Mouse (Mus musculus) lung, embryonic 14.5 days (tissue): ENCODE measurements around the gene Ccdc180. TPM values are rescaled to one million over a fixed set of nuclear protein-coding genes. Genes with fewer than 3 reads are reported as not detected.

Experiments
- ATAC-seq: fragments of 200-750 bp; cut with Nextera tagmentation; 2 replicates; pipeline ENCODE4 v1.8.0; 2017; ENCODE audit warnings: mild to moderate bottlenecking, moderate TSS enrichment, moderate library complexity; ENCODE audit not compliant: insufficient read depth
- DNase-seq: peaks from one replicate; pipeline ENCODE4 v3.0.0-alpha.2; 2015
- H3K27ac ChIP-seq: fragments of 300-500 bp; sonication (generic); 2 replicates; pipeline ENCODE4 v1.5.1; 2014; ENCODE audit warnings: low read depth, mild to moderate bottlenecking, moderate library complexity
- H3K27me3 ChIP-seq: fragments of 300-500 bp; sonication (generic); 2 replicates; pipeline ENCODE4 v1.6.1; 2014; ENCODE audit warnings: low read length, control low read depth; ENCODE audit not compliant: insufficient read depth
- H3K36me3 ChIP-seq: fragments of 300-500 bp; sonication (generic); 2 replicates; pipeline ENCODE4 v1.6.1; 2014; ENCODE audit warnings: control low read depth; ENCODE audit not compliant: insufficient read depth
- H3K4me1 ChIP-seq: fragments of 300-500 bp; sonication (generic); 2 replicates; pipeline ENCODE4 v1.6.1; 2014; ENCODE audit warnings: antibody characterized with exemption, control low read depth; ENCODE audit not compliant: insufficient read depth
- H3K4me2 ChIP-seq: fragments of 300-500 bp; sonication (generic); 2 replicates; pipeline ENCODE4 v1.6.1; 2014; ENCODE audit warnings: mild to moderate bottlenecking
- H3K4me3 ChIP-seq: fragments of 300-500 bp; sonication (generic); 2 replicates; pipeline ENCODE4 v1.5.1; 2014; ENCODE audit warnings: low read depth, low read length
- H3K9ac ChIP-seq: fragments of 300-500 bp; sonication (generic); 2 replicates; pipeline ENCODE4 v1.6.1; 2014
- H3K9me3 ChIP-seq: fragments of 300-500 bp; sonication (generic); 2 replicates; pipeline ENCODE4 v1.6.1; 2016; ENCODE audit warnings: low read depth, low read length, control low read depth
- CTCF ChIP-seq: IDR thresholded peaks from 2 replicates; pipeline ENCODE4 v1.5.1; 2016; ENCODE audit warnings: antibody characterized with exemption, low read depth
- WGBS: fragments of 180-500 bp; shearing (Covaris S2); extraction: QIAGEN DNeasy Blood & Tissue Kit; methylation state at CpG from one replicate; pipeline ENCODE4 v1.1.7; 2014; 5-methylcytosine and 5-hydroxymethylcytosine counted together
- polyA plus RNA-seq: library from polyadenylated mRNA; unstranded; fragments of >200 nt; fragmentation: Nextera tagmentation; extraction: Ambion mirVana; gene quantifications from 2 replicates; pipeline ENCODE4 v1.2.1, GENCODE M21; 2014

Gene Ccdc180
- polyA plus RNA-seq, 1 experiment from 2014 or later = 0.13 TPM

GRCm38 (mm10) chr4:45998536-45998935, 108.4 kb downstream of the Ccdc180 start:
- Histone ChIP-seq H3K27ac (no peak overlapping the region), H3K4me3 (no peak overlapping the region), H3K4me2 (no peak overlapping the region), H3K9ac (no peak overlapping the region), H3K9me3 (no peaks in the 10 kb centered on the region), H3K4me1 (no peaks in the 10 kb centered on the region), H3K27me3 (no peaks in the 10 kb centered on the region), H3K36me3 (0 out of 2 replicates have a peak, but pooled peaks cover 3% of the 10 kb centered on the region)
- ATAC-seq = no peak
- no peak for DNase-seq
- WGBS = 78% methylated on average over 4 of the region's 4 CpGs
- no peak for TF ChIP-seq CTCF

Other genes with a start within 250 kb of the Ccdc180 start
- gene Aldh1b1, start 91.3 kb upstream of the Ccdc180 start, polyA plus RNA-seq = 0.83 and 2.6 TPM in 2 replicates
- gene Igfbpl1, start 63.4 kb upstream of the Ccdc180 start, polyA plus RNA-seq = 0.11 and 0.26 TPM in 2 replicates
- not detected in 2 replicates for gene Stra6l, start 41.6 kb upstream of the Ccdc180 start, polyA plus RNA-seq
- 15.8 and 17.0 TPM in 2 replicates for gene Tdrd7, start 75.0 kb downstream of the Ccdc180 start, polyA plus RNA-seq
- gene Tmod1, start 148.6 kb downstream of the Ccdc180 start, polyA plus RNA-seq = 2.0 and 5.0 TPM in 2 replicates
- 85.5 and 89.3 TPM in 2 replicates for gene Ncbp1, start 248.3 kb downstream of the Ccdc180 start, polyA plus RNA-seq
- 33.5 and 39.2 TPM in 2 replicates for gene Tstd2, start 248.4 kb downstream of the Ccdc180 start, polyA plus RNA-seq